Comparison of ENCODE assay signal across 16 mouse cellular contexts in genomic region chr10:29324817-29325216, GRCm38 (mm10).
"Had no signal": no experiment of that assay in that cellular context is flagged by ENCODE, and none has a peak within 500 bp of the region (broad histone marks: within the 10 kb centered on the region; RNA-seq: fewer than 3 reads in every experiment).

No protein-coding gene starts in this region.

- H3K4me1 ChIP-seq: neural tube, embryonic 12.5 days; neural tube, embryonic 13.5 days; neural tube, embryonic 15.5 days; stomach, embryonic 15.5 days had no signal

- H3K9me3 ChIP-seq: neural tube, embryonic 12.5 days; neural tube, embryonic 13.5 days; neural tube, embryonic 15.5 days; stomach, embryonic 15.5 days had no signal

- H3K27ac ChIP-seq: neural tube, embryonic 12.5 days; neural tube, embryonic 13.5 days; neural tube, embryonic 15.5 days; stomach, embryonic 15.5 days had no signal

- H3K4me3 ChIP-seq: neural tube, embryonic 12.5 days; neural tube, embryonic 13.5 days; neural tube, embryonic 15.5 days; stomach, embryonic 15.5 days had no signal

- DNase-seq: retina, postnatal 1 day; right cerebral cortex, adult 18-20 months; right cerebral cortex, postnatal 14 days; right cerebral cortex, postnatal 25 days; right cerebral cortex, postnatal 4 days; spleen, adult 18-20 months; thymus, adult 18-20 months; thymus, adult 2 months; thymus, postnatal 14 days; thymus, postnatal 25 days; thymus, postnatal 36 days; thymus, postnatal 4 days had no signal

- H3K27me3 ChIP-seq: neural tube, embryonic 12.5 days; neural tube, embryonic 13.5 days; neural tube, embryonic 15.5 days; stomach, embryonic 15.5 days had no signal

- H3K36me3 ChIP-seq: neural tube, embryonic 12.5 days; neural tube, embryonic 13.5 days; neural tube, embryonic 15.5 days; stomach, embryonic 15.5 days had no signal

- H3K9ac ChIP-seq: neural tube, embryonic 12.5 days; neural tube, embryonic 13.5 days; neural tube, embryonic 15.5 days; stomach, embryonic 15.5 days had no signal

- H3K4me2 ChIP-seq: neural tube, embryonic 12.5 days; neural tube, embryonic 13.5 days; neural tube, embryonic 15.5 days; stomach, embryonic 15.5 days had no signal
